Mouse (Mus musculus): ENCODE measurements around the gene Anapc7.
"Not testable (repeated sequence)": the region's sequence is repeated elsewhere in the genome, so short reads cannot be mapped to it uniquely, and the experiment has no call there.

The Anapc7 gene

DNA sequence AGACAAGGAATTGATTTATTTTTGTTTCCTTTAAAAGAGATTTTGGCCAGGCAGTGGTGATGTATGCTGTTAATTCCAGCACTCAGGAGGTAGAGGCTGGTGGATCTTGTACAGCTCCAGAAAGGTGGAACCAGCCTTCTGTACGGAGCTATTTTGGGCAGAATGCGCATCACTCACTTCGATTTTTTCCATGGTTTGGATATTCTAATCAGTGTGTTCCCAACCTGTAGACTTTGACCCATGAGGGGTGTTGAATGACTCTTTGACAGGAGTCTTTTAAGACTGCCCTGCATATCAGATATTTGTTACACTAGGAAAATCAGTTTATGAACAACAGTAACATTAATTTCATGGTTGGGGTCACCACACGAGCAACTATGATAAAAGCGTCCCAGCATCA lies 29.8 kb downstream of the Anapc7 start:
- no peak for DNase-seq (ENCODE audit: low spot score in 2 of 2)

DNA sequence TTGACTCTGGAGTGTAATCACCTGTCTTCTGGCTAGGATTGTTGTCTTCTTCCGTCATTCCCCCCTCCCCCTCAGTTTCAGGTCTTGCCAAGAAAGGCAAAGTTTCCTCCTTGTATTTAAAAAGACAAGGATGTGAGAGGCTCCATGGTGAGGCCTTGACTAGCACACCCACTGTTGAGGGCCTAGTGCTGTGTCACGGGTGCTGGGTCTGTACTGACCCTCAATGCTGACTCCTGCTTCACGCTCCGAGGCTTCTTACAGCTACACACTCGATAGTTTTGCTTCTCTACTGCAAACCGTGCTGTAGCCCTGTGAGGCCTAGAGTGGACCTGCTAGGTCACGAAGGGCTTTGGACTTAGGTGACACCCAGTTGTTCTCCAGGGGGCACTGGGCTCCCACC lies 30.7 kb downstream of the Anapc7 start:
- no peak for DNase-seq (ENCODE audit: low spot score in 2 of 2)

DNA sequence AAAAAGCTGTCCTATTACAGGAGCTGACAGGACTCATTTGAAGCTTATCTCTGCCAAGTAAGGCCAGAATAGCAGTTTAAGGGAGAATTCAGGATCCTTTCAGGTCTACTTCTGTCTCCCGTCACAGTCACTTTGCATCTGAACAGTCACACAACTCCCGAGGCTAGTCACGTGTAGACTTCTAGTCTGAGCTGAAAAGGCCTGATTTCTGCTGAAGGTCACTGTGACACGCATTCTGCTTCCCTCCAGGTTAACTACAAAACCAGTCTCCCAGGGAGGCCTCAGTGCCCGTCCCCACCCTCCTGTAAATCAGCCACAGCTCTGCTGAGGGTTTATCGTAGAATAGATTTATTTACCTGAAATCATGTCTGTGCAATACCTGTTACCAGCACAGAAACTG lies 31.7 kb downstream of the Anapc7 start:
- no peak for DNase-seq (ENCODE audit: low spot score in 2 of 2)

- no peak for DNase-seq (ENCODE audit: low spot score in 2 of 2)
Observed at GRCm38 (mm10) chr5:122454442-122454841, 32.9 kb downstream of the Anapc7 start.

- DNase-seq (ENCODE audit: low spot score in 2 of 2): no peak
Observed at GRCm38 (mm10) chr5:122454883-122455282, 33.4 kb downstream of the Anapc7 start.

GRCm38 (mm10) chr5:122455584-122455983 lies 34.1 kb downstream of the Anapc7 start:
- DNase-seq (ENCODE audit: low spot score in 2 of 2): no peak

DNA sequence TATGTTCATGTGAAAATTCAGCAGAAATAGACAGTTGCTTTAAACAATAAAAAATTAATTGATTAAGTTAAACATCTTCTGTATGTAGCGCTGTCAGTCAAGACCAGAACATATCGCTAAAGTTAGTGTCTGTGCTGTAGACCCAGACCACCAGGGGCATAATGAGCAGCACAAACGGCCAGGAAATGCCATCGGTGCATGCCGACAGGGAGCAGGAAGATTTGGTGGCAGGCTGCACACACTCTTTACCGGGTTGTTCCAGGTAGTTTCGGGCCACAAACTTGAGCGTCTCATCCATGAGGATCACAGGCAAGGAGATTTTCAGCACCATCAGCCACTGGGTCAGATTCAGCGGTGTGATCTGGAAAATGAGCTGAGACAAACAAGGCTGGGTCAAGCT lies 35.6 kb downstream of the Anapc7 start:
- DNase-seq (ENCODE audit: low spot score in 2 of 2): not testable (repeated sequence)

DNA sequence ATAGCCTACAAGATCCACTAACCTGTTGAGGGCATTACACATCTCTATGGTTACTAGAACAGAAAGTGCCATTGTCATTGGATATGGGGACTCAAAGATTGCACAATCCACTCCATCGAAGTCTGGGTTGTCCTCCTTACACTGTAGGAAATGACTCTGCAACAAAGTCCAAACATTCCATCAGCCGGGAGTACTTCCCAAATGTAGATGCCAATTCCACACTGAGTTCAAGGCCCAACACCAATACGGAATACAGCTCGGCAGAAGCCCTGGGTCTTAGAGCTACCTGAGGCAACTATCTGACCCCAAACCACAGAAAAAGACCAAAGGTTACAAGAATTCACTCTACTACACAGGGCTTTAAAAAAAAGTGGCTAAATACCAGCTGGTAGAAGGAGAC lies 36.6 kb downstream of the Anapc7 start:
- DNase-seq (ENCODE audit: low spot score in 2 of 2): no peak

DNA sequence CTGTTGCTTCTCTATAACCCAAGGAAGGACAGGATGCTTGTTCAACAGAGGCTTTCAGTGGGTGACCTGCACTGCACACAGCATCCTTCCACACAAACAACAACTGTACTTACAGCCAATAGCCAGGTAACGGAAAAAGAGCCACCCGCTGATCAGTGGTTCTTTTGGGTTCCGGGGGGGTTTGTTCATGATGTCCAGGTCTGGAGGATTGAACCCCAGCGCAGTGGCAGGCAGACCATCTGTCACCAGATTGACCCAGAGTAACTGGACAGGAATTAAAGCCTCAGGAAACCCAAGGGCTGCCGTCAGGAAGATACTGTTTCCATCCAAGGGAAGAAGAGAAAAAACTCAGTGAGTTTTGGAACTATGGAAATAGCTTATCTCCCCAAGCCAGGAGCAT lies 37.8 kb downstream of the Anapc7 start:
- DNase-seq (ENCODE audit: low spot score in 2 of 2): no peak

- no peak for DNase-seq (ENCODE audit: low spot score in 2 of 2)
Observed at GRCm38 (mm10) chr5:122460656-122461055, 39.2 kb downstream of the Anapc7 start.

- DNase-seq (ENCODE audit: low spot score in 2 of 2): no peak
Observed at GRCm38 (mm10) chr5:122461431-122461830, 39.9 kb downstream of the Anapc7 start.

- DNase-seq (ENCODE audit: low spot score in 2 of 2): no peak
Observed at GRCm38 (mm10) chr5:122471658-122472057, 50.2 kb downstream of the Anapc7 start.

DNA sequence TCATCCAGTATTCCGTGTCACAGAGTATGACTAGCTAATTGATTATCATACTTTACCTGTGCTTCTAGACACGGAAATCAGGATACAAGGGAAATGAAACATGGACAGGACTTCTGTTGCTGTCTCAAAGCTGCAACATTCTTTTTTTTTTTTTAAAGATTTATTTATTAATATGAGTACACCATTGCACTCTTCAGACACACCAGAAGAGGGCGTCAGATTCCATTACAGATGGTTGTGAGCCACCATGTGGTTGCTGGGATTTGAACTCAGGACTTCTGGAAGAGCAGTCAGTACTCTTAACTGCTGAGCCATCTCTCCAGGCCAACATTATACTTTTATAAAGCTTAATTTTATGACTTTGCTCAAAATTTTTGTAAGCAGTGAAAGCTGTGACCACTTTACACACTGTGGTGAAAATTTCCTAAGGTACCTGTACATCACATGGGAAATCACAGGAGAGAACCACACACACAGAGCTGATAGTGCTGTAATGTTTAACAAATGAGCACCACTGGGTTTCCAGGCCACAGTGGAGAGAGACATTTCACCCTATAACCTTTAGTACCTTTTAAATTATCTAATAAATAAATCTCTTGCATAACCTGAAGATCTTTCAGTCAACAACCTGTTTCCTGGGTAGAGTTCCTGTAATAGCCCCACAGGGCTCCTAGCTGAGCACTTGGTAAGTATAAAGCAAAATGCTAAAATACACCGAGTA lies 53.3 kb downstream of the Anapc7 start:
- no peak for DNase-seq (ENCODE audit: low spot score in 2 of 2)

DNA sequence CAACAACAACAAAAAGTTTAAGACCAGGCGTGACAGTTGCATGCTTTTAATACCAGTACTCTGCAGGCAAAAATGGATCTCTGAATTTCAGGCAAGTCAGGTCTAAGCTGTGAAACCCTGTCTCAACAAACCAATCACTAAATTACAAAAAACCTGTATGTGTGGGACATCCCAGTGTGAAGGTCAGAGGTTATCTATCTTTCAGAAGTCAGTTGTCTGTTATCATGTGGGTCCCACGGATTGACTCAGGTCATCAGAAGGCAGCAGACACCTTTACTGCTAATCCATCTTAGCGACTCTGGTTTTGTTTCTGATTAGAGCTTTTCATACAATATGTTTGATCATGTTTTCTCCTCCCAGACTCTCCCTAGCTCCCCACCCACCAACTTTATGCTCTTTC lies 54.6 kb downstream of the Anapc7 start:
- no peak for DNase-seq (ENCODE audit: low spot score in 2 of 2)

- no peak for DNase-seq (ENCODE audit: low spot score in 2 of 2)
Observed at GRCm38 (mm10) chr5:122477492-122477891, 56.0 kb downstream of the Anapc7 start.

- no peak for DNase-seq (ENCODE audit: low spot score in 2 of 2)
Observed at GRCm38 (mm10) chr5:122479131-122479530, 57.6 kb downstream of the Anapc7 start.

- DNase-seq (ENCODE audit: low spot score in 2 of 2): no peak
Observed at GRCm38 (mm10) chr5:122481844-122482243, 60.4 kb downstream of the Anapc7 start.

GRCm38 (mm10) chr5:122482733-122483391 lies 61.4 kb downstream of the Anapc7 start:
- DNase-seq (ENCODE audit: low spot score in 2 of 2): no peak

DNA sequence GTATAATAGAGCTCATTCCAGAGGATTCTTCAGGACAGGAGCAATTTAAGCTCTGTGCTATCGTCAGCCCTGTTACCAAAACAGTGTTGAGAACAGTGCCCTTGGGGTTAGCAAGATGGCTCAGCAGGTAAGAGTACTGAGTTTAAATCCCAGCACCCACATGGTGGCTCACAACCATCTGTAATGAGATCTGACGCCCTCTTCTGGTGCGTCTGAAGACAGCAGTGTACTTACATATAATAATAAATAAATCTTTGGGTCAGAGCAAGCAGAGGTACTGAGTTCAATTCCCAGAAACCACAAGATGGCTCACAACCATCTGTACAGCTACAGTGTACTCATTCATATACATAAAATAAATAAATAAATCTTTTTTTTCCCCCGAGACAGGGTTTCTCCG lies 64.8 kb downstream of the Anapc7 start:
- DNase-seq (ENCODE audit: low spot score in 2 of 2): not testable (repeated sequence)

GRCm38 (mm10) chr5:122487825-122488224 lies 66.3 kb downstream of the Anapc7 start:
- DNase-seq (ENCODE audit: low spot score in 2 of 2): no peak

GRCm38 (mm10) chr5:122490148-122490547 lies 68.7 kb downstream of the Anapc7 start:
- DNase-seq (ENCODE audit: low spot score in 2 of 2): no peak

DNA sequence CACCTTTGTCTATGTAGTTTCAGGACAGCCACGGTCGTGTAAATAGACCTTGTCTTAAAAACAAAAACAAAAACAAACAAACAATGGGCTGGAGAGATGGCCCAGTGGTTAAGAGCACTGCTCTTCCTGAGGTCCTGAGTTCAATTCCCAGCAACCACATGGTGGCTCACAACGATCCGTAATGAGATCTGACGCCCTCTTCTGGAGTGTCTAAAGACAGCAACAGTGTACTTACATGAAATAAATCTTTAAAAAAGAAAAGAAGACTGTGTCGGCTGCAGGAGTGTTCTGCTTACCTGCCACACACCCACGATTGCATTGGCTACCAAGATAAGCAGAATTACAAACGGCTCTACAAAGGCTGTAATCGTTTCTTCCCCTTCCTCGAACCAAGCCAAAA lies 69.9 kb downstream of the Anapc7 start:
- no peak for DNase-seq (ENCODE audit: low spot score in 2 of 2)

DNA sequence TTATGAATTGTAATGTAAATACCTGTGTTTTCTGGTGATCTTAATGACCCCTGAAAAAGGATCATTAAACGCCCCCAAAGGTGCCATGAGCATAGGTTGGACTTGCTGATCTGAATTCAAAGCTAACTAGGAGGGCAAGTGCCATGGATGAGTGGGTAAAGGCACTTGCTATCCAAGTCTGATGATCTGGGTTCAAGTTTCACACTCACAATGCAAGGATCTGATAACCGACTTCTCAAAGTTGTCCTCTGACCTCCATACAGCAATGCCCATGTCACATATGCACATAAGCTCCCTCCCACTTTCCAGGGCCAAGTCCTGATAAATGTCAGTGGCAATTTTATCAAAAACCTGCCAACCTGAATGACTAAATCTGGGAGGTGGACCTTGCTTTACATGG lies 71.5 kb downstream of the Anapc7 start:
- DNase-seq (ENCODE audit: low spot score in 2 of 2): no peak

- DNase-seq (ENCODE audit: low spot score in 2 of 2): no peak
Observed at GRCm38 (mm10) chr5:122494449-122494848, 73.0 kb downstream of the Anapc7 start.

All from natural killer cell, adult 2 months (primary cell).